Mouse (Mus musculus) neural tube, embryonic 11.5 days (tissue): ENCODE data around the gene Mecp2. TPM values are rescaled to one million over a fixed set of nuclear protein-coding genes. Genes with fewer than 3 reads are reported as not detected.
A peak's percentile ranks its signal among the peaks of the same experiment; 100 is the strongest.

Source experiments
- ATAC-seq: fragments of 200-750 bp; cut with Nextera tagmentation; 2 replicates; pipeline ENCODE4 v1.8.0; 2017; ENCODE audit warnings: moderate number of reproducible peaks, mild to moderate bottlenecking, moderate TSS enrichment, moderate library complexity; ENCODE audit not compliant: insufficient read depth, low FRiP score, low TSS enrichment
- DNase-seq: peaks from one replicate; pipeline ENCODE4 v3.0.0-alpha.2; 2015; ENCODE audit warnings: low spot score
- H3K27ac ChIP-seq: fragments of 300-500 bp; sonication (generic); 2 replicates; pipeline ENCODE4 v1.5.1; 2014; ENCODE audit warnings: low read depth, mild to moderate bottlenecking, low read length
- H3K27me3 ChIP-seq: fragments of 300-500 bp; sonication (generic); 2 replicates; pipeline ENCODE4 v1.6.1; 2014; ENCODE audit warnings: mild to moderate bottlenecking, low read length, mixed read lengths; ENCODE audit not compliant: control insufficient read depth, insufficient read depth
- H3K36me3 ChIP-seq: fragments of 300-500 bp; sonication (generic); 2 replicates; pipeline ENCODE4 v1.6.1; 2014; ENCODE audit warnings: mild to moderate bottlenecking, low read length, moderate library complexity, mixed read lengths; ENCODE audit not compliant: control insufficient read depth, insufficient read depth
- H3K4me1 ChIP-seq: fragments of 300-500 bp; sonication (generic); 2 replicates; pipeline ENCODE4 v1.6.1; 2014; ENCODE audit warnings: low read length, mixed read lengths; ENCODE audit not compliant: control insufficient read depth, insufficient read depth
- H3K4me2 ChIP-seq: fragments of 300-500 bp; sonication (generic); 2 replicates; pipeline ENCODE4 v1.6.1; 2014; ENCODE audit warnings: low read depth, mild to moderate bottlenecking, moderate library complexity
- H3K4me3 ChIP-seq: fragments of 300-500 bp; sonication (generic); 2 replicates; pipeline ENCODE4 v1.5.1; 2014; ENCODE audit warnings: low read depth, low read length
- H3K9ac ChIP-seq: fragments of 300-500 bp; sonication (generic); 2 replicates; pipeline ENCODE4 v1.6.1; 2014; ENCODE audit warnings: mild to moderate bottlenecking, low read length
- H3K9me3 ChIP-seq: fragments of 300-500 bp; sonication (generic); 2 replicates; pipeline ENCODE4 v1.6.1; 2016; ENCODE audit warnings: low read length; ENCODE audit not compliant: control insufficient read depth
- WGBS: fragments of 180-500 bp; shearing (Covaris S2); extraction: QIAGEN DNeasy Blood & Tissue Kit; methylation state at CpG from one replicate; pipeline ENCODE4 v1.1.7; 2014; 5-methylcytosine and 5-hydroxymethylcytosine counted together
- polyA plus RNA-seq: library from polyadenylated mRNA; unstranded; fragments of >200 nt; fragmentation: Nextera tagmentation; extraction: Ambion mirVana; gene quantifications from 2 replicates; pipeline ENCODE4 v1.2.1, GENCODE M21; 2014

Mecp2 gene
- polyA plus RNA-seq, 1 experiment from 2014 or later: 16.2 TPM

GRCm38 (mm10) chrX:74037702-74038375 lies 97.3 kb downstream of the Mecp2 start:
- Histone ChIP-seq H3K27me3 (no peaks in the 10 kb centered on the region), H3K27ac (no peak overlapping the region), H3K36me3 (no peaks in the 10 kb centered on the region), H3K4me3 (no peak overlapping the region), H3K9ac (no peak overlapping the region), H3K9me3 (no peaks in the 10 kb centered on the region), H3K4me2 (no peak overlapping the region), H3K4me1 (no peaks in the 10 kb centered on the region)
- WGBS: 85% methylated on average over 5 of the region's 5 CpGs
- DNase-seq (no peak), ATAC-seq (no peak)

GRCm38 (mm10) chrX:74030000-74030399 lies 105.2 kb downstream of the Mecp2 start:
- WGBS: 44% methylated on average over 1 of the region's 1 CpGs
- H3K4me2 ChIP-seq: no peak overlapping the region
- no peaks in the 10 kb centered on the region for H3K36me3 ChIP-seq
- no peaks in the 10 kb centered on the region for H3K9me3 ChIP-seq
- DNase-seq: no peak
- no peaks in the 10 kb centered on the region for H3K4me1 ChIP-seq
- no peak overlapping the region for H3K4me3 ChIP-seq
- no peak overlapping the region for H3K27ac ChIP-seq
- no peaks in the 10 kb centered on the region for H3K27me3 ChIP-seq
- no peak overlapping the region for H3K9ac ChIP-seq
- ATAC-seq: no peak

GRCm38 (mm10) chrX:74023188-74024049 lies 111.7 kb downstream of the Mecp2 start, which contains the start of gene Irak1:
Gene Irak1, minus strand, starts transcription at chrX:74023918.
- peak within 1 kb of the TSS; percentile 60 for H3K4me2 ChIP-seq
- peak within 1 kb of the TSS; percentile 85 for H3K9ac ChIP-seq
- H3K4me3 ChIP-seq: peak within 1 kb of the TSS; percentile 49
- no peaks in the 10 kb centered on the region for H3K36me3 ChIP-seq
- H3K27ac ChIP-seq: no peak within 1 kb of the TSS
- DNase-seq (peak; percentile 87), ATAC-seq (peak; percentile 88)
- no peaks in the 10 kb centered on the region for H3K9me3 ChIP-seq
- 16% methylated on average over 57 of the region's 72 CpGs for WGBS
- no peaks in the 10 kb centered on the region for H3K4me1 ChIP-seq
- no peaks in the 10 kb centered on the region for H3K27me3 ChIP-seq

- H3K36me3 ChIP-seq: no peaks in the 10 kb centered on the region
- no peak overlapping the region for H3K27ac ChIP-seq
- peak overlapping the region; percentile 49 for H3K4me3 ChIP-seq
- no peaks in the 10 kb centered on the region for H3K4me1 ChIP-seq
- peak overlapping the region; percentile 85 for H3K9ac ChIP-seq
- no peaks in the 10 kb centered on the region for H3K9me3 ChIP-seq
- no peak for DNase-seq
- ATAC-seq: no peak
- WGBS: 25% methylated on average over 4 of the region's 6 CpGs
- H3K27me3 ChIP-seq: no peaks in the 10 kb centered on the region
- peak overlapping the region; percentile 60 for H3K4me2 ChIP-seq
Observed at GRCm38 (mm10) chrX:74022795-74023187, 112.4 kb downstream of the Mecp2 start.

- H3K27ac ChIP-seq: no peak overlapping the region
- H3K4me1 ChIP-seq: no peaks in the 10 kb centered on the region
- no peak for DNase-seq
- no peak overlapping the region for H3K4me3 ChIP-seq
- H3K9me3 ChIP-seq: no peaks in the 10 kb centered on the region
- H3K27me3 ChIP-seq: no peaks in the 10 kb centered on the region
- no peak overlapping the region for H3K9ac ChIP-seq
- 94% methylated on average over 1 of the region's 1 CpGs for WGBS
- ATAC-seq: no peak
- H3K36me3 ChIP-seq: no peaks in the 10 kb centered on the region
- H3K4me2 ChIP-seq: no peak overlapping the region
Observed at GRCm38 (mm10) chrX:74014597-74014996, 120.6 kb downstream of the Mecp2 start.

- no peak for ATAC-seq
- Histone ChIP-seq H3K27ac (no peak overlapping the region), H3K4me2 (no peak overlapping the region), H3K4me3 (no peak overlapping the region), H3K4me1 (no peaks in the 10 kb centered on the region), H3K9me3 (no peaks in the 10 kb centered on the region), H3K27me3 (no peaks in the 10 kb centered on the region), H3K36me3 (no peaks in the 10 kb centered on the region), H3K9ac (no peak overlapping the region)
- 30% methylated on average over 8 of the region's 8 CpGs for WGBS
- no peak for DNase-seq
Observed at GRCm38 (mm10) chrX:74008063-74008462, 127.1 kb downstream of the Mecp2 start.

- Histone ChIP-seq H3K36me3 (no peaks in the 10 kb centered on the region), H3K4me2 (no peak overlapping the region), H3K27ac (no peak overlapping the region), H3K9ac (no peak overlapping the region), H3K27me3 (no peaks in the 10 kb centered on the region), H3K4me1 (no peaks in the 10 kb centered on the region), H3K4me3 (no peak overlapping the region), H3K9me3 (no peaks in the 10 kb centered on the region)
- WGBS: 85% methylated on average over 21 of the region's 21 CpGs
- ATAC-seq: no peak
- no peak for DNase-seq
Observed at GRCm38 (mm10) chrX:74006401-74006800, 128.8 kb downstream of the Mecp2 start.

GRCm38 (mm10) chrX:74003644-74004043 lies 131.5 kb downstream of the Mecp2 start:
- no peaks in the 10 kb centered on the region for H3K27me3 ChIP-seq
- no peaks in the 10 kb centered on the region for H3K4me1 ChIP-seq
- no peak overlapping the region for H3K4me2 ChIP-seq
- no peak overlapping the region for H3K27ac ChIP-seq
- H3K4me3 ChIP-seq: no peak overlapping the region
- H3K9me3 ChIP-seq: no peaks in the 10 kb centered on the region
- ATAC-seq (no peak), DNase-seq (no peak)
- no peak overlapping the region for H3K9ac ChIP-seq
- WGBS: 80% methylated on average over 2 of the region's 2 CpGs
- H3K36me3 ChIP-seq: no peaks in the 10 kb centered on the region

- WGBS: 91% methylated on average over 3 of the region's 3 CpGs
Observed at GRCm38 (mm10) chrX:74001024-74001423, 134.1 kb downstream of the Mecp2 start.

More at GRCm38 (mm10) chrX:74001024-74001423, 134.1 kb downstream of the Mecp2 start:
- Histone ChIP-seq H3K9ac (no peak overlapping the region), H3K36me3 (no peaks in the 10 kb centered on the region), H3K27me3 (no peaks in the 10 kb centered on the region), H3K27ac (no peak overlapping the region), H3K4me1 (no peaks in the 10 kb centered on the region), H3K9me3 (no peaks in the 10 kb centered on the region), H3K4me3 (no peak overlapping the region), H3K4me2 (no peak overlapping the region)
- DNase-seq (no peak), ATAC-seq (no peak)
